Mouse (Mus musculus) retina, postnatal 1 day (tissue): ENCODE results near the gene H2-T24.
"Not testable (repeated sequence)": the region's sequence is repeated elsewhere in the genome, so short reads cannot be mapped to it uniquely, and the experiment has no call there.

Experiments used
- DNase-seq: peaks from one replicate; pipeline ENCODE4 v3.0.0-alpha.2; 2012

The H2-T24 gene

GRCm38 (mm10) chr17:36023710-36024654 lies 3.6 kb upstream of the H2-T24 start:
- DNase-seq, result no peak

- DNase-seq, result no peak
Observed at GRCm38 (mm10) chr17:36022922-36023321, 2.6 kb upstream of the H2-T24 start.

- DNase-seq, result no peak
Observed at GRCm38 (mm10) chr17:36022098-36022497, 1.7 kb upstream of the H2-T24 start.

GRCm38 (mm10) chr17:36021309-36021708 lies 949 bp upstream of the H2-T24 start:
- DNase-seq, result no peak

GRCm38 (mm10) chr17:36019519-36019918 lies 841 bp downstream of the H2-T24 start:
- DNase-seq, result no peak

- no peak for DNase-seq
Observed at GRCm38 (mm10) chr17:36018979-36019378, 1.4 kb downstream of the H2-T24 start.

GRCm38 (mm10) chr17:36017046-36017445 lies 3.3 kb downstream of the H2-T24 start:
- no peak for DNase-seq

GRCm38 (mm10) chr17:36014977-36015376 lies 5.4 kb downstream of the H2-T24 start:
- DNase-seq, result no peak

- DNase-seq, result not testable (repeated sequence)
Observed at GRCm38 (mm10) chr17:36004409-36004808, 16.0 kb downstream of the H2-T24 start.

- DNase-seq, result no peak
Observed at GRCm38 (mm10) chr17:36003331-36003730, 17.0 kb downstream of the H2-T24 start.

- no peak for DNase-seq
Observed at GRCm38 (mm10) chr17:36001966-36002365, 18.4 kb downstream of the H2-T24 start.

- DNase-seq, result no peak
Observed at GRCm38 (mm10) chr17:36001121-36001897, 19.1 kb downstream of the H2-T24 start.

- DNase-seq, result no peak
Observed at GRCm38 (mm10) chr17:36000349-36000748, 20.0 kb downstream of the H2-T24 start.

- DNase-seq, result no peak
Observed at GRCm38 (mm10) chr17:35999356-35999755, 21.0 kb downstream of the H2-T24 start.

- no peak for DNase-seq
Observed at GRCm38 (mm10) chr17:35998545-35999305, 21.6 kb downstream of the H2-T24 start.

GRCm38 (mm10) chr17:35997713-35998510 lies 22.4 kb downstream of the H2-T24 start:
- no peak for DNase-seq

GRCm38 (mm10) chr17:35996949-35997348 lies 23.4 kb downstream of the H2-T24 start:
- peak; percentile 96 for DNase-seq

GRCm38 (mm10) chr17:35994879-35995240 lies 25.5 kb downstream of the H2-T24 start:
- DNase-seq, result peak; percentile 23

GRCm38 (mm10) chr17:35994175-35994878 lies 26.0 kb downstream of the H2-T24 start:
- peak; percentile 90 for DNase-seq

- DNase-seq, result peak; percentile 87
Observed at GRCm38 (mm10) chr17:35993675-35994074, 26.7 kb downstream of the H2-T24 start.

- DNase-seq, result peak; percentile 10
Observed at GRCm38 (mm10) chr17:35991781-35992180, 28.6 kb downstream of the H2-T24 start.
